Mouse (Mus musculus) heart, embryonic 16.5 days (tissue): Measurements from ENCODE around the gene Pla2g7. TPM values are rescaled to one million over a fixed set of nuclear protein-coding genes. Genes with fewer than 3 reads are reported as not detected.

Source experiments
- ATAC-seq: fragments of 200-750 bp; cut with Nextera tagmentation; replicated peaks from 2 replicates; pipeline ENCODE4 v1.8.0; 2017; ENCODE audit warnings: moderate number of reproducible peaks; ENCODE audit not compliant: insufficient read depth, low FRiP score; ENCODE audit errors: extremely low read depth
- H3K27ac ChIP-seq: fragments of 300-500 bp; sonication (generic); 2 replicates; pipeline ENCODE4 v1.5.1; 2014; ENCODE audit warnings: mild to moderate bottlenecking, low read length, control low read depth, moderate library complexity
- H3K27me3 ChIP-seq: fragments of 300-500 bp; sonication (generic); 2 replicates; pipeline ENCODE4 v1.6.1; 2014; ENCODE audit warnings: low read length, mixed read lengths; ENCODE audit not compliant: control insufficient read depth, insufficient read depth
- H3K36me3 ChIP-seq: fragments of 300-500 bp; sonication (generic); 2 replicates; pipeline ENCODE4 v1.6.1; 2014; ENCODE audit not compliant: control insufficient read depth, insufficient read depth
- H3K4me1 ChIP-seq: fragments of 300-500 bp; sonication (generic); 2 replicates; pipeline ENCODE4 v1.6.1; 2014; ENCODE audit warnings: low read length, mixed read lengths; ENCODE audit not compliant: control insufficient read depth, insufficient read depth
- H3K4me2 ChIP-seq: fragments of 300-500 bp; sonication (generic); 2 replicates; pipeline ENCODE4 v1.6.1; 2014; ENCODE audit warnings: low read depth, mild to moderate bottlenecking, control low read depth, low read length
- H3K4me3 ChIP-seq: fragments of 300-500 bp; sonication (generic); 2 replicates; pipeline ENCODE4 v1.5.1; 2014; ENCODE audit warnings: mild to moderate bottlenecking, control low read depth, low read length
- H3K9ac ChIP-seq: fragments of 300-500 bp; sonication (generic); 2 replicates; pipeline ENCODE4 v1.6.1; 2014; ENCODE audit warnings: low read length, control low read depth
- H3K9me3 ChIP-seq: fragments of 300-500 bp; sonication (generic); replicated peaks from 2 replicates; pipeline ENCODE4 v1.6.1; 2016; ENCODE audit warnings: low read length; ENCODE audit not compliant: control insufficient read depth
- WGBS: fragments of 180-500 bp; shearing (Covaris S2); extraction: QIAGEN DNeasy Blood & Tissue Kit; methylation state at CpG from one replicate; pipeline ENCODE4 v1.1.7; 2014; 5-methylcytosine and 5-hydroxymethylcytosine counted together
- polyA plus RNA-seq: library from polyadenylated mRNA; unstranded; fragments of >200 nt; fragmentation: Nextera tagmentation; extraction: Ambion mirVana; gene quantifications from 2 replicates; pipeline ENCODE4 v1.2.1, GENCODE M21; 2015

Gene Pla2g7
- polyA plus RNA-seq, 1 experiment from 2014 or later = 17.4 TPM

GRCm38 (mm10) chr17:43567593-43567991, 306 bp upstream of the Pla2g7 start:
- no peaks in the 10 kb centered on the region for H3K36me3 ChIP-seq
- H3K9ac ChIP-seq = peak overlapping the region; percentile 72
- H3K27me3 ChIP-seq = no peaks in the 10 kb centered on the region
- H3K4me2 ChIP-seq = peak overlapping the region; percentile 96
- ATAC-seq = no peak
- H3K27ac ChIP-seq = no peak overlapping the region
- 0 out of 2 replicates have a peak, but pooled peaks cover 3% of the 10 kb centered on the region for H3K4me1 ChIP-seq
- peak overlapping the region; percentile 62 for H3K4me3 ChIP-seq
- 20% methylated on average over 12 of the region's 12 CpGs for WGBS
- no peaks in the 10 kb centered on the region; the same call in 1 of the 2 replicates for H3K9me3 ChIP-seq

GRCm38 (mm10) chr17:43569287-43569686, 1.4 kb downstream of the Pla2g7 start:
- H3K9me3 ChIP-seq = no peaks in the 10 kb centered on the region

GRCm38 (mm10) chr17:43573624-43574073, 5.8 kb downstream of the Pla2g7 start:
- H3K9me3 ChIP-seq = no peaks in the 10 kb centered on the region
- no peak overlapping the region for H3K9ac ChIP-seq
- no peaks in the 10 kb centered on the region for H3K36me3 ChIP-seq
- WGBS = 44% methylated on average over 3 of the region's 3 CpGs
- no peak overlapping the region for H3K4me2 ChIP-seq
- no peak overlapping the region for H3K27ac ChIP-seq
- H3K4me3 ChIP-seq = no peak overlapping the region
- no peaks in the 10 kb centered on the region for H3K27me3 ChIP-seq
- H3K4me1 ChIP-seq = 0 out of 2 replicates have a peak, but pooled peaks cover 2% of the 10 kb centered on the region
- no peak for ATAC-seq

More at GRCm38 (mm10) chr17:43569287-43569686, 1.4 kb downstream of the Pla2g7 start:
- Histone ChIP-seq H3K4me1 (0 out of 2 replicates have a peak, but pooled peaks cover 3% of the 10 kb centered on the region), H3K4me2 (no peak overlapping the region), H3K27me3 (no peaks in the 10 kb centered on the region), H3K9ac (no peak overlapping the region), H3K4me3 (no peak overlapping the region), H3K36me3 (no peaks in the 10 kb centered on the region), H3K27ac (no peak overlapping the region)
- WGBS = 57% methylated on average over 7 of the region's 7 CpGs
- ATAC-seq = no peak

- ATAC-seq = no peak; the same call in 1 of the 2 replicates
- Histone ChIP-seq H3K36me3 (no peaks in the 10 kb centered on the region), H3K4me1 (peaks cover 9% of the 10 kb centered on the region), H3K9ac (peak overlapping the region; percentile 26; the same call in 1 of the 2 replicates), H3K27ac (peak overlapping the region; percentile 68), H3K4me2 (peak overlapping the region; percentile 49), H3K4me3 (no peak overlapping the region), H3K9me3 (no peaks in the 10 kb centered on the region), H3K27me3 (no peaks in the 10 kb centered on the region)
- 17% methylated on average over 3 of the region's 3 CpGs for WGBS
These were observed 12.6 kb downstream of the Pla2g7 start for GRCm38 (mm10) chr17:43580456-43580855.

GRCm38 (mm10) chr17:43581012-43581467, 13.1 kb downstream of the Pla2g7 start:
- 20% methylated on average over 8 of the region's 8 CpGs for WGBS
- peak overlapping the region; percentile 68 for H3K27ac ChIP-seq
- H3K9me3 ChIP-seq = no peaks in the 10 kb centered on the region
- peaks cover 9% of the 10 kb centered on the region for H3K4me1 ChIP-seq
- ATAC-seq = peak; percentile 72
- peak overlapping the region; percentile 17 for H3K4me3 ChIP-seq
- H3K4me2 ChIP-seq = peak overlapping the region; percentile 49
- no peaks in the 10 kb centered on the region for H3K27me3 ChIP-seq
- peak overlapping the region; percentile 26; the same call in 1 of the 2 replicates for H3K9ac ChIP-seq
- no peaks in the 10 kb centered on the region for H3K36me3 ChIP-seq

GRCm38 (mm10) chr17:43584771-43585170, 16.9 kb downstream of the Pla2g7 start:
- WGBS = 56% methylated on average over 7 of the region's 7 CpGs
- no peak for ATAC-seq
- Histone ChIP-seq H3K27me3 (no peaks in the 10 kb centered on the region), H3K9me3 (no peaks in the 10 kb centered on the region), H3K4me1 (peaks cover 9% of the 10 kb centered on the region), H3K4me3 (no peak overlapping the region), H3K27ac (no peak overlapping the region), H3K9ac (no peak overlapping the region), H3K36me3 (no peaks in the 10 kb centered on the region), H3K4me2 (no peak overlapping the region)

GRCm38 (mm10) chr17:43587278-43587677, 19.4 kb downstream of the Pla2g7 start:
- WGBS = 88% methylated on average over 2 of the region's 2 CpGs
- H3K4me1 ChIP-seq = no peaks in the 10 kb centered on the region
- no peaks in the 10 kb centered on the region for H3K27me3 ChIP-seq
- no peaks in the 10 kb centered on the region for H3K36me3 ChIP-seq
- H3K27ac ChIP-seq = no peak overlapping the region
- H3K9ac ChIP-seq = no peak overlapping the region
- no peak for ATAC-seq
- no peak overlapping the region for H3K4me3 ChIP-seq
- H3K9me3 ChIP-seq = no peaks in the 10 kb centered on the region
- H3K4me2 ChIP-seq = no peak overlapping the region

GRCm38 (mm10) chr17:43589750-43590149, 21.9 kb downstream of the Pla2g7 start:
- WGBS = 87% methylated on average over 6 of the region's 6 CpGs
- ATAC-seq = no peak

GRCm38 (mm10) chr17:43590531-43590930, 22.6 kb downstream of the Pla2g7 start:
- no peak for ATAC-seq
- H3K4me2 ChIP-seq = no peak overlapping the region
- no peak overlapping the region for H3K9ac ChIP-seq
- H3K36me3 ChIP-seq = no peaks in the 10 kb centered on the region
- H3K4me3 ChIP-seq = no peak overlapping the region
- WGBS = 81% methylated on average over 5 of the region's 5 CpGs
- no peaks in the 10 kb centered on the region for H3K27me3 ChIP-seq
- no peaks in the 10 kb centered on the region for H3K9me3 ChIP-seq
- H3K4me1 ChIP-seq = no peaks in the 10 kb centered on the region
- no peak overlapping the region for H3K27ac ChIP-seq

More at GRCm38 (mm10) chr17:43589750-43590149, 21.9 kb downstream of the Pla2g7 start:
- H3K4me2 ChIP-seq = no peak overlapping the region
- H3K36me3 ChIP-seq = no peaks in the 10 kb centered on the region
- H3K9ac ChIP-seq = no peak overlapping the region
- no peak overlapping the region for H3K27ac ChIP-seq
- no peaks in the 10 kb centered on the region for H3K27me3 ChIP-seq
- no peaks in the 10 kb centered on the region for H3K9me3 ChIP-seq
- H3K4me1 ChIP-seq = no peaks in the 10 kb centered on the region
- H3K4me3 ChIP-seq = no peak overlapping the region
